Mouse (Mus musculus): Measurements from ENCODE around the gene Diaph2.
"Not testable (repeated sequence)": the region's sequence is repeated elsewhere in the genome, so short reads cannot be mapped to it uniquely, and the experiment has no call there.

Gene Diaph2

GRCm38 (mm10) chrX:130281484-130281883 lies 531.9 kb downstream of the Diaph2 start:
- no peak for DNase-seq (ENCODE audit: low spot score in 2 of 2)

- DNase-seq (ENCODE audit: low spot score in 2 of 2) = no peak
Measured at GRCm38 (mm10) chrX:130287032-130287431, 537.5 kb downstream of the Diaph2 start.

- no peak for DNase-seq (ENCODE audit: low spot score in 2 of 2)
Measured at GRCm38 (mm10) chrX:130289775-130290174, 540.2 kb downstream of the Diaph2 start.

- no peak for DNase-seq (ENCODE audit: low spot score in 2 of 2)
Measured at GRCm38 (mm10) chrX:130350808-130351435, 601.4 kb downstream of the Diaph2 start.

- no peak for DNase-seq (ENCODE audit: low spot score in 2 of 2)
Measured at GRCm38 (mm10) chrX:130351480-130351879, 601.9 kb downstream of the Diaph2 start.

GRCm38 (mm10) chrX:130393508-130394145 lies 644.1 kb downstream of the Diaph2 start:
- DNase-seq (ENCODE audit: low spot score in 2 of 2) = no peak

GRCm38 (mm10) chrX:130403214-130403613 lies 653.7 kb downstream of the Diaph2 start:
- no peak for DNase-seq (ENCODE audit: low spot score in 2 of 2)

GRCm38 (mm10) chrX:130407471-130407870 lies 657.9 kb downstream of the Diaph2 start:
- DNase-seq (ENCODE audit: low spot score in 2 of 2) = not testable (repeated sequence)

GRCm38 (mm10) chrX:130408985-130409384 lies 659.4 kb downstream of the Diaph2 start:
- DNase-seq (ENCODE audit: low spot score in 2 of 2) = no peak

GRCm38 (mm10) chrX:130423134-130423533 lies 673.6 kb downstream of the Diaph2 start:
- no peak for DNase-seq (ENCODE audit: low spot score in 2 of 2)

- no peak for DNase-seq (ENCODE audit: low spot score in 2 of 2)
Measured at GRCm38 (mm10) chrX:130451822-130452487, 702.4 kb downstream of the Diaph2 start.

- DNase-seq (ENCODE audit: low spot score in 2 of 2) = no peak
Measured at GRCm38 (mm10) chrX:130452488-130452823, 702.9 kb downstream of the Diaph2 start.

GRCm38 (mm10) chrX:130473133-130473532 lies 723.6 kb downstream of the Diaph2 start:
- no peak for DNase-seq (ENCODE audit: low spot score in 2 of 2)

- DNase-seq (ENCODE audit: low spot score in 2 of 2) = no peak
Measured at GRCm38 (mm10) chrX:130480877-130481276, 731.3 kb downstream of the Diaph2 start.

- DNase-seq (ENCODE audit: low spot score in 2 of 2) = peak in 1 of 2 experiments; percentile 3
Measured at GRCm38 (mm10) chrX:130502680-130503464, 753.3 kb downstream of the Diaph2 start.

- DNase-seq (ENCODE audit: low spot score in 2 of 2) = no peak
Measured at GRCm38 (mm10) chrX:130503465-130503860, 753.9 kb downstream of the Diaph2 start.

GRCm38 (mm10) chrX:130505626-130506025 lies 756.1 kb downstream of the Diaph2 start:
- DNase-seq (ENCODE audit: low spot score in 2 of 2) = no peak
